Mouse (Mus musculus) heart, embryonic 12.5 days (tissue): ENCODE data around the gene Cyp27a1. TPM values are rescaled to one million over a fixed set of nuclear protein-coding genes. Genes with fewer than 3 reads are reported as not detected.
A peak's percentile ranks its signal among the peaks of the same experiment; 100 is the strongest.

ENCODE experiments used
- ATAC-seq: fragments of 200-750 bp; cut with Nextera tagmentation; 2 replicates; pipeline ENCODE4 v1.8.0; 2017; ENCODE audit warnings: moderate TSS enrichment, moderate library complexity; ENCODE audit not compliant: insufficient number of reproducible peaks, low FRiP score
- H3K27ac ChIP-seq: fragments of 300-500 bp; sonication (generic); 2 replicates; pipeline ENCODE4 v1.5.1; 2016; ENCODE audit warnings: mild to moderate bottlenecking, moderate library complexity; ENCODE audit not compliant: poor library complexity, severe bottlenecking
- H3K27me3 ChIP-seq: fragments of 300-500 bp; sonication (generic); replicated peaks from 2 replicates; pipeline ENCODE4 v1.6.1; 2016; ENCODE audit warnings: mild to moderate bottlenecking, moderate library complexity
- H3K36me3 ChIP-seq: fragments of 300-500 bp; sonication (generic); 2 replicates; pipeline ENCODE4 v1.6.1; 2016; ENCODE audit warnings: mild to moderate bottlenecking, moderate library complexity
- H3K4me1 ChIP-seq: fragments of 300-500 bp; sonication (generic); replicated peaks from 2 replicates; pipeline ENCODE4 v1.6.1; 2016; ENCODE audit warnings: mild to moderate bottlenecking
- H3K4me2 ChIP-seq: fragments of 300-500 bp; sonication (generic); 2 replicates; pipeline ENCODE4 v1.6.1; 2016; ENCODE audit warnings: mild to moderate bottlenecking, moderate library complexity
- H3K4me3 ChIP-seq: fragments of 300-500 bp; sonication (generic); 2 replicates; pipeline ENCODE4 v1.5.1; 2016; ENCODE audit warnings: mild to moderate bottlenecking
- H3K9ac ChIP-seq: fragments of 300-500 bp; sonication (generic); 2 replicates; pipeline ENCODE4 v1.6.1; 2016; ENCODE audit warnings: mild to moderate bottlenecking, moderate library complexity
- H3K9me3 ChIP-seq: fragments of 300-500 bp; sonication (generic); replicated peaks from 2 replicates; pipeline ENCODE4 v1.6.1; 2016; ENCODE audit warnings: mild to moderate bottlenecking, moderate library complexity
- WGBS: fragments of 180-500 bp; shearing (Covaris S2); methylation state at CpG from one replicate; pipeline ENCODE4 v1.1.7; 2016; 5-methylcytosine and 5-hydroxymethylcytosine counted together
- polyA plus RNA-seq: library from polyadenylated mRNA; unstranded; fragments of >200 nt; fragmentation: Nextera tagmentation; extraction: Ambion mirVana; gene quantifications from 2 replicates; pipeline ENCODE4 v1.2.1, GENCODE M21; 2016

Cyp27a1 gene
- polyA plus RNA-seq, 1 experiment from 2014 or later: 13.5 TPM

DNA sequence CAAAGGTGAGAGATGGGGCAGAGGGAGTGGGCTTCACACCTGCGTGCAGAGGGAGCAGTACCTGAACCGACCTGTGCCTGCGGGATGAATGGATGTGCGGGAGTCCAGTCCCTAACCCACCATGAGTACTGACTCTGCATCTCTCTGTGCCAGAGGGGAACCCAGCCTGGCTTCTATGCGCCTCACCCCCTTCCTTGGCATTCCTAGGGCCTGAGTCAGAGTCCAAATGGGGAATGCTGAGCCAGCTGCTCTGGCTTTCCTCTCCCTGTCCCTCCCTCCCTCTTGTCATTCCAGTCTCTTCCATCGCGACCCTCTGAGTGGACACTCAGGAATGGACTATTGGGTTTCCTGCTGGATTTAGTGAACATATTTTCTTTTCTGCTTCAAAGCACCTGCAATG, 35.9 kb downstream of the Cyp27a1 start:
- Histone ChIP-seq H3K4me2 (peak overlapping the region; percentile 65), H3K9ac (peak overlapping the region; percentile 64), H3K27me3 (peaks cover 10% of the 10 kb centered on the region), H3K36me3 (no peaks in the 10 kb centered on the region), H3K27ac (peak overlapping the region; percentile 87), H3K9me3 (no peaks in the 10 kb centered on the region), H3K4me3 (peak overlapping the region; percentile 47), H3K4me1 (peaks cover 26% of the 10 kb centered on the region)
- 34% methylated on average over 7 of the region's 7 CpGs for WGBS
- ATAC-seq: peak; percentile 83

DNA sequence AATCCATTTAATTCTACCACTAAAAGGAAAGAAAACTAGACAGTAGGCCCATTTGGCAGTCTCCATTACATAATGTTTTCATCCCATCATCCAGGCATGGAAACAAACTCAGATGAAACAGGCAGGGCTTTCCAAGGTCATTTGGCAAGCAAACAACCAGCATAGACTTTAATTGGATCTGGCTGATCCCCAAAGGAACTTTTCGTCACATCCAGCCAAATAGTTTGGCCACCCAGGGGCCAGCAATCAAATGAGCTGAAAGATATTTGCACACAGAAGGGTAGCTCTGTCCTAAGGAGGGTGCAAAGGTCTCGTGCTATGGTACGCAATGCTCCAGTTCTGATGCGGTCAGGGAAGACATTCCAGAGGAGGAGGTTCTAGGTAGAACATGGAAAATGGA, 37.3 kb downstream of the Cyp27a1 start:
- Histone ChIP-seq H3K4me1 (peaks cover 26% of the 10 kb centered on the region), H3K4me2 (no peak overlapping the region), H3K36me3 (no peaks in the 10 kb centered on the region), H3K4me3 (no peak overlapping the region), H3K9me3 (no peaks in the 10 kb centered on the region), H3K27me3 (peaks cover 10% of the 10 kb centered on the region), H3K9ac (no peak overlapping the region), H3K27ac (no peak overlapping the region)
- WGBS: 75% methylated on average over 4 of the region's 4 CpGs
- ATAC-seq: no peak

DNA sequence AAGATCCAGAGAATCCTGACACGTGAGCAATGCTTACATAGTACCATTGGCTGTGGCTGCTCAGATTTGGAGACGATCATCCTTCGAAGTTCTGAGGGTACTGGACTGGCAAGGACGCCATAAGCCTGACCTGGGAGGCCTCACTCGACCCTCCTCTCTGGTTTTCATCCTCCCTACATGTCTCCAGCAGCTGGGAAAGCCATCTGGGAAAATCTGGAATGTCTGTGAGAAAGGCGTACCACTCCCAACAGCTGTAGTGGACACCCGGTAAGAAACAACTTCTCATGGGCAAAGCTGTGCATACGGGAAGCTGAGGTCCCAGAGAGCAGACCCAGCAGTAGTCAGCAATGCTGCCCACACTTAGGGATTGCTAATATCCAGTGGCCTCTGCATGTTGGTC, 38.8 kb downstream of the Cyp27a1 start:
- Histone ChIP-seq H3K27me3 (peaks cover 6% of the 10 kb centered on the region), H3K36me3 (no peaks in the 10 kb centered on the region), H3K9me3 (no peaks in the 10 kb centered on the region), H3K9ac (no peak overlapping the region), H3K4me2 (no peak overlapping the region), H3K4me3 (no peak overlapping the region), H3K27ac (no peak overlapping the region), H3K4me1 (peaks cover 25% of the 10 kb centered on the region)
- WGBS: 81% methylated on average over 8 of the region's 8 CpGs
- ATAC-seq: no peak

DNA sequence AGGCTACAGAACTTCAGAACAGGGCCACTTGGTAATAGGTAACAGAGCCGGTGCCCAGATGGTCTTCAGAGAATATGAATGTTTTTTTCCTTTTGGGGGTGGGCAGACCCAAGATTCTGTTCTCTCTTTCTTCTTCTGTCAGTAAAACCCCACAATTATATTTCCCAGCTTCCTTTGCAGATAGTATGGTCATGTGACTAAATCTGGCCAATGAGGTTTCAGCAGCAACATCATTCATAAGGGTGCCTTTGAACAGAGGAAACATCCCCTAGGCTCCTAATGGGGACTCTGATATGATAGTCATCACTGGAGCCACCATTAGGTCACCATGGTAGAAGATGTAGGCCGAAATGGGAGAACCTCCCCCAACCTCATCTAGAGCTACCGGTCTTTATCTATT, 39.5 kb downstream of the Cyp27a1 start:
- 88% methylated on average over 3 of the region's 3 CpGs for WGBS

DNA sequence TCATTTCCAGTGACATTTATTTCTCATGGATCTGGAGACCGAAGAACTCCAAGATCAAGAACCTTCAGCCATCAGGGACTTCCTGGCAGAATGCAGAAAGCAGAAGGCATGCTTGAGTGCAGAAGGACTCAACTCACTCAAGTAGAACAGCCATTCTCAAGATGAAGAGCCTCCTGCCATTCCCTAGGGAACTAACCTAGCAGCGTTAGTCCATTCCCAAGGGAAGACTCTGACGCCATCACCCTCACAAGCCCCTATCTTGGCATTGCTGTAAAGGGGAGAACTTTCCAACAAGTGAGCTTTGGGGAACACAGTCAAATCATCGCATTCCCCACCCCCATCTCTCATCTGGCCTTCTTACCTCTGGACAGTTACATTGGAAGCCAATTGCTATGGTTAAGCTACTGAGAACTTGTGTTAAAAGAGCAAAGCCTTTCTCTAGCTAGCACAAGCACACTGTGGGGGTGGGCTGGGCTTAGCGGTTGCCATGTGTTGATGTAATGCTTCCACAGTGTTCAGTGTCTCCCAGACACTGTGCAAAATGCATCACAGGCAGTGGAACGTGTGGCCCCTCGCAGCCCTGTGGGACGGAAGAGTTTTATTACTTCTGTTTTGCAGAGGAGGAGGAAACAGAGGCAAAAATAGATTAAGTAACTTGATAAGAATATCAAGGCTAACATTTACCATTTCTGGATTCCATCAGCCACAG, 40.0 kb downstream of the Cyp27a1 start:
- 76% methylated on average over 8 of the region's 8 CpGs for WGBS
- H3K9ac ChIP-seq: no peak overlapping the region
- H3K36me3 ChIP-seq: no peaks in the 10 kb centered on the region
- H3K9me3 ChIP-seq: no peaks in the 10 kb centered on the region
- no peak overlapping the region for H3K4me3 ChIP-seq
- peaks cover 6% of the 10 kb centered on the region; the same call in 1 of the 2 replicates for H3K27me3 ChIP-seq
- no peak overlapping the region for H3K4me2 ChIP-seq
- H3K27ac ChIP-seq: no peak overlapping the region
- peaks cover 17% of the 10 kb centered on the region for H3K4me1 ChIP-seq
- no peak for ATAC-seq

More for the DNA sequence above, 39.5 kb downstream of the Cyp27a1 start:
- H3K36me3 ChIP-seq: no peaks in the 10 kb centered on the region
- no peaks in the 10 kb centered on the region for H3K9me3 ChIP-seq
- H3K4me1 ChIP-seq: peaks cover 19% of the 10 kb centered on the region
- no peak overlapping the region for H3K4me3 ChIP-seq
- no peak overlapping the region for H3K4me2 ChIP-seq
- H3K9ac ChIP-seq: no peak overlapping the region
- peaks cover 4% of the 10 kb centered on the region for H3K27me3 ChIP-seq
- H3K27ac ChIP-seq: no peak overlapping the region
- no peak for ATAC-seq

DNA sequence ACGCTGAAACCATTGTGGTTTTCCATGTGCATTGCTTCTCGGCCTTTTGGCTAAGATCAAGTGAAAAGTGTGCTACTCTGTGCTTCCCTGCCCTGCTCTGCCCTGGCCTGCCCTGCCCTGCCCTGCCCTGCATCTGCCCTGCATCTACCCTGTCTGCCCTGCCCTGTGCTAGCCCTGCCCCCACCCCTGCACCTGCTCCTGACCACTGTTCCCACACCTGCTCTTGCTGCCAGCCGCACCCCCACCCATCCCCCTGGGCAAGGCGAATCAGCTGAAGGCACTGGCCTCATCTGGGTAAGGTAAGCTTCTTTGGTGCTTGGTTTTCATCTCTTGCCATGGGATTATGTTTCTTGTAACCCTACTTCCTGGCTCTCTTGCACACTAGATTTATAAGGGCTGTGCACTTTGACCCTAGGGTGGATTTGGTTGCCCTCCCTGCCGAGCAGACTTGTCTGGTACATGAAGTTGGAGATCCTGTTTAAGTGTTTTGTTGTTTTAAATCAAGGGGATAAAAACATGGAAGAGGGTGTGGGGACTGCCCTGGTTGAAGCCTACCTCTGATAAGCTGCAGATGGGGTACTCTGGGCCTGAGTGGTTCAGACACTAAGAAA, 40.9 kb downstream of the Cyp27a1 start:
- H3K4me1 ChIP-seq: peaks cover 9% of the 10 kb centered on the region
- no peak overlapping the region for H3K9ac ChIP-seq
- H3K4me2 ChIP-seq: no peak overlapping the region
- no peaks in the 10 kb centered on the region for H3K36me3 ChIP-seq
- ATAC-seq: no peak; the same call in 1 of the 2 replicates
- no peak overlapping the region for H3K4me3 ChIP-seq
- H3K27ac ChIP-seq: no peak overlapping the region
- H3K27me3 ChIP-seq: peaks cover 6% of the 10 kb centered on the region; the same call in 1 of the 2 replicates
- 61% methylated on average over 5 of the region's 5 CpGs for WGBS
- H3K9me3 ChIP-seq: no peaks in the 10 kb centered on the region

DNA sequence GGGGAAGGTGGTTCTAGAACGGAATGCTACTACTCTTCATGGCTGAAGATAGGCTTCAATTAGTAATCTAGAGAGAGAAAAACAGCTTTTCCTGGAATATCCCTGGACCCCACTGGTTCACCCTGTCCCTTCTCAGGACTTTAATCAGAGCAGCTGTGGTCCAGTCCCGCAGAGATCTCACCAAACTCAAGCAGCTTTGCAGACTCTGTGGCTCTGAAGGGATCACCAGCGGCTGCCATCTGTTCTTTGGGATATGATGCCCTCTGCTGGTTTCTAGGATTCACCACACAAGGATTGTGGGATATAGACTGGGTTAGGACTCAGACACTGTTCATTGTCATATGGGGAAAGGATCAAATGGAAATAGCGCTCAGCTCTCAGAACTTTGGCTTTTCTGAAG, 46.4 kb downstream of the Cyp27a1 start:
- WGBS: 17% methylated on average over 4 of the region's 4 CpGs
- Histone ChIP-seq H3K9ac (no peak overlapping the region), H3K4me1 (no peaks in the 10 kb centered on the region), H3K4me3 (no peak overlapping the region), H3K9me3 (no peaks in the 10 kb centered on the region), H3K36me3 (no peaks in the 10 kb centered on the region), H3K4me2 (no peak overlapping the region), H3K27me3 (peaks cover 15% of the 10 kb centered on the region), H3K27ac (no peak overlapping the region)
- ATAC-seq: no peak

DNA sequence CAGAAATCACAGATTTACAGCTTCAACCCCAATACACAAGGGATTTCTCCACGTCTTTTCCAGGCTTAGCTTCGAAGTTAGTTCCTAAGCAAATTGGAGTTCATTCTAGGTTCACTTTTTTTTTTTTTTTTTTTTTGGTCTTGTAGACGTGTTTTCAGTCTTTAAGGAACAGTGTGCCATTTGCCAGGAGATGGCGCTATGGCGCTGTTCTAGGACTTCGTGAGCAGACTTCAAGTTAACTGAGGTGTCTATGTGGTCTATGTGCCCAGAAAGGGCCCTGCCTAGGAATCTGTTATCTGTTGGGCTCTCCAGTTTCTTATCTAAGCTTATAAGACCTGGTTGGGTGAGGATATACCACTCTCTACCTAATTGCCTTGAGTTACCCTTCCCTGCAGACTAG, 49.7 kb downstream of the Cyp27a1 start:
- H3K36me3 ChIP-seq: no peaks in the 10 kb centered on the region
- no peaks in the 10 kb centered on the region for H3K9me3 ChIP-seq
- ATAC-seq: no peak
- no peak overlapping the region for H3K27ac ChIP-seq
- H3K4me2 ChIP-seq: no peak overlapping the region
- no peak overlapping the region for H3K4me3 ChIP-seq
- H3K27me3 ChIP-seq: peaks cover 24% of the 10 kb centered on the region
- WGBS: 4% methylated on average over 6 of the region's 6 CpGs
- no peak overlapping the region for H3K9ac ChIP-seq
- no peaks in the 10 kb centered on the region for H3K4me1 ChIP-seq

DNA sequence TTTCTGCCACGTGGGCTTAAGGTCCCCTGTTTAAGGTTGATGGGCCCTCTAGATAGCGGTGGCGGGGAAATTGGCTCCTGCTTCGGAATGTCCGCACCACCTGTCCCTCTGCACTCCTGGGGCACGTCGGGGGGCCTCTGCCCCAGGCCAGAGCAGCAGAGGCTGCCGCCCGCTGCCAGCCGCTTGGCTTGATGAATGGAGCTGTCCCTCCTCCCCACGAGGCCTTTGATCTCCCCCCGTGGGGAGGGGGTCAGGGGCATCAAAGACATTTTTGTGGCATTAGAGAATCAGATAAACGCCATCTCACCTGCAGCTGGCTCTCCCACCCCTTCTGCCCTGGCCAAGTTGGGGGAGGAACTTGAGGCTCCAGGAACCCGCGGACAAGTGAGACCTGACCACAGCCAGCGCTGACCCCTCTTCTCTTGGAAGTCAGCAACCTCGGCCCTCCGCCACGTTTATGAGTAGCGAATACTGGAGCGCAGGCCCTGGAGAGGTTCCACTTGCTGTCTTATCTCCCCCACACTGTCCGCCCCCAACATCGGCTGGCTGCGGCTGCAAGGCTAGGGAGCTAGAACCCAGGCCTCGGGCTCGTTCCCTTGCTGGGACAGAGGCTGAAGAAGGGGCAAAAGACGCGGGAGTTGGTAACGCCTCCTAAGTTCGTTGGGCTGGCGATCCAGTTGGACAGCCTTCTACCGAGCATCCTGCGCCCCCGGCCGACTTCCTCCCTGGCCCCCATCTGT, 57.5 kb downstream of the Cyp27a1 start:
- Histone ChIP-seq H3K9me3 (no peaks in the 10 kb centered on the region), H3K4me1 (peaks cover 29% of the 10 kb centered on the region), H3K4me3 (peak overlapping the region; percentile 55), H3K27ac (no peak overlapping the region), H3K9ac (peak overlapping the region; percentile 67), H3K27me3 (peaks cover 86% of the 10 kb centered on the region), H3K36me3 (no peaks in the 10 kb centered on the region), H3K4me2 (peak overlapping the region; percentile 94)
- no peak for ATAC-seq
- under 1% methylated on average over 35 of the region's 35 CpGs for WGBS

DNA sequence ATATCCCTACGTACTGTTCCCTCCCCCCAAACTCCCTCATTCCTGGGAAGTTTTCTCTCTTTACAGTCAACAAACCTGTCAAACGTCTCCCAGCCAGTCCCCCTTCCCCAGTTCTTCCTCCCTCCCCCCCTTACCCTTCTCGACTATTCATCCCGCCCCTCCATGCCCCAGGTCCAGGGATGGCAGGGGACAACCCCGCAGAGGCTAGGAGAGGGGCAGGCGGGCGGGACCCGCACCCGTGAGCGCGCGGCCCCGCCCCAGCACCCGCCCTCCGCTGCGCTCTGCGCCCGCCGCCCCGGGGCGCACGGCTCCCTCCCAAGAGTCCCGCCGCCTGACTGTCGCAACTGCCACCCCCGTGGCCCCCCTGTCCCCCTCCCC, 58.1 kb downstream of the Cyp27a1 start:
- 1% methylated on average over 21 of the region's 26 CpGs for WGBS
- ATAC-seq: no peak
- no peaks in the 10 kb centered on the region for H3K36me3 ChIP-seq
- peaks cover 90% of the 10 kb centered on the region for H3K27me3 ChIP-seq
- H3K4me2 ChIP-seq: peak overlapping the region; percentile 94
- H3K9ac ChIP-seq: peak overlapping the region; percentile 67
- no peak overlapping the region for H3K27ac ChIP-seq
- peaks cover 29% of the 10 kb centered on the region for H3K4me1 ChIP-seq
- no peaks in the 10 kb centered on the region for H3K9me3 ChIP-seq
- peak overlapping the region; percentile 55 for H3K4me3 ChIP-seq

DNA sequence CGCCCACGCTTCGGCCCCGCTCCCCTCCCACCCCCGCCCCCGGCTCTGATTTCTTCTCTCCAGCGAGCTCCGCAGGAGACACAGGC, 58.3 kb downstream of the Cyp27a1 start, which contains the start of gene Wnt6:
Wnt6 (plus strand) TSS at position 48 of the 86 bp plus-strand sequence.
- H3K27ac ChIP-seq: no peak within 1 kb of the TSS

More for the DNA sequence above, 58.3 kb downstream of the Cyp27a1 start, which contains the start of gene Wnt6:
- no peaks in the 10 kb centered on the region for H3K36me3 ChIP-seq
- 2% methylated on average over 8 of the region's 8 CpGs for WGBS
- H3K4me2 ChIP-seq: peak within 1 kb of the TSS; percentile 94
- no peaks in the 10 kb centered on the region for H3K9me3 ChIP-seq
- peak within 1 kb of the TSS; percentile 55 for H3K4me3 ChIP-seq
- H3K9ac ChIP-seq: peak within 1 kb of the TSS; percentile 67
- peaks cover 29% of the 10 kb centered on the region for H3K4me1 ChIP-seq
- ATAC-seq: no peak
- peaks cover 93% of the 10 kb centered on the region for H3K27me3 ChIP-seq
